Mouse (Mus musculus) adipose tissue, adult 10 weeks (tissue): ENCODE data around the gene Nphp1. TPM values are rescaled to one million over a fixed set of nuclear protein-coding genes. Genes with fewer than 3 reads are reported as not detected.

Experiments
- polyA plus RNA-seq: library from polyadenylated mRNA; stranded (reverse); fragments of 350-450 nt; fragmentation: Illumina TruSeq; extraction: RNeasy Lipid Tissue Mini Kit (QIAGEN cat#74804); gene quantifications from one replicate; pipeline ENCODE4 v1.2.3, GENCODE M21; 2014; ENCODE audit warnings: low read depth, low replicate concordance

Nphp1 gene
- 35.5 TPM for polyA plus RNA-seq

GRCm38 (mm10) chr2:127788440-127789116, at the start of gene Nphp1:
TSS of gene Nphp1 (minus strand) at chr2:127788897.

GRCm38 (mm10) chr2:127831401-127832102, 42.9 kb upstream of the Nphp1 start, which contains the start of gene Bub1:
TSS of gene Bub1 (minus strand) at chr2:127831865.

DNA sequence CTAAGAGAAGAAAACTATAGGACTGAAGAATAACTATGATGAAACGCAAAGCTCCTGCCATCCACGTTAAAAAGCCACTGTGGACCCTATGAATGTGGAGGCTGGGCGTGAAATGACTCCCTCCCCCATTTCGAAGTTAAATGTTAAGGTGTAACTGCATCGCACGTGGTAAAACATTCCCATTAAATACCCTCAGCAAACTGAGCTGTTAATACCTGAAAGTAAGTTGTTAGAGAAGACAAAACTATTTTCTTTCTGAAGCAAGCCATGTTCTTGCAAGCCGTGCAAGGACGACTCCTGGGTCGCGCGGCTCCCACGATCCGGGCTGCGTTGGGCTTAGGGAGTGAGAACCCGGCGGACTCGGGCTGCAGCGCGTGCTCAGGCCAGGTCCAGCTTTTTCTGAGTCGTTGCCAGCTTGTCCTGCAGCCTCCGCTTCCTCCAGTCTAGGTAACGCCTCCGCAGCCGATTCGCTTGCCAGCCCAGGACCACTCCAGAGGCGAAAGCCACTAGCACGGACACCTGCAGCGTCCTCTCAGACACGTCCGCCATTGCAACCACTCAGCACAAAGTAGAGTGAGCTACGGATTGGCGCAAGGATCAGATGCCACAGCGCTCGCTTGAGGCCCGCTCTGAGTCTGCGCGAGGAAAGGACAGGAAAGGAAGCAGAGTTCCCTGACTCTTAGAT, 3.4 kb upstream of the Nphp1 start, which contains the start of gene Mtln:
TSS of gene Mtln (minus strand) at position 570 of the 685 bp plus-strand sequence.

DNA sequence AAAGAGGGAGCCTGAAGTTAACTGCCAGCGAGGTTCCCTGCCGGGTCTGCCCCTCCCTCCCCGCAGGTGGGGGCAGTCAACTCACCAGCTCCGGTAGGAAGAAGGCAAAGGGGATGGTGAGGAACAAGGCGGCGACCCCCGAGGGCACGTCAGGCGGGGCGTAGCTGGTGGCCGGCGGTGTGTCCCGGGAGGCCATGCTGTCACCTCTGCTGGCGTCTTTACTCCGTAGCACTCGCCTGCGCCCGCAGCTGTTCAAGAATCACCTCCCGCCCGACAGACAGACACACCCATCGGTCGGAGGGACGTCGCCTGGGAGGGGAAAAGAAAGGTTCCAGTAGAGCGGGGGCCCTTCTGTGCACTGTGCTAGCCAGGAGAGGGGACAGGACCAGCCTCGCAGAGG, 59.0 kb downstream of the Nphp1 start, which contains the start of gene Mall:
TSS of gene Mall (minus strand) at position 262 of the 400 bp plus-strand sequence.

Other genes with a start within 250 kb of the Nphp1 start
- 364 TPM for gene Prom2, start 247.4 kb downstream of the Nphp1 start, polyA plus RNA-seq
- 4.7 TPM for gene Zfp661, start 201.8 kb downstream of the Nphp1 start, polyA plus RNA-seq
- 60.1 TPM for gene Mrps5, start 201.7 kb downstream of the Nphp1 start, polyA plus RNA-seq
- 92.9 TPM for gene Mal, start 132.2 kb downstream of the Nphp1 start, polyA plus RNA-seq
- 6.4 TPM for gene Mall, start 59.0 kb downstream of the Nphp1 start, polyA plus RNA-seq
- 37.9 TPM for gene Mtln, start 3.6 kb upstream of the Nphp1 start, polyA plus RNA-seq
- 1.4 TPM for gene Bub1, start 43.0 kb upstream of the Nphp1 start, polyA plus RNA-seq
- gene Acoxl, start 50.0 kb upstream of the Nphp1 start, polyA plus RNA-seq, result 0.93 TPM